Mouse (Mus musculus): ENCODE results near the gene Myoz2. TPM values are rescaled to one million over a fixed set of nuclear protein-coding genes. Genes with fewer than 3 reads are reported as not detected.
A peak's percentile ranks its signal among the peaks of the same experiment; 100 is the strongest.

Gene Myoz2
- 0.09 TPM in 1 of 2 replicates, not detected in the other for polyA plus RNA-seq (2015; fragmentation: Nextera tagmentation; extraction: Ambion mirVana)

- Histone ChIP-seq H3K9me3 (ENCODE audit: control insufficient read depth) (no peaks in the 10 kb centered on the region), H3K36me3 (ENCODE audit: control insufficient read depth, insufficient read depth) (no peaks in the 10 kb centered on the region), H3K4me1 (replicated peaks; ENCODE audit: control insufficient read depth, insufficient read depth, low read length) (no peaks in the 10 kb centered on the region), H3K9ac (ENCODE audit: low read depth, low read length) (no peak within 1 kb of the TSS), H3K27me3 (replicated peaks; ENCODE audit: control insufficient read depth, insufficient read depth, low read length) (no peaks in the 10 kb centered on the region), H3K27ac (ENCODE audit: low read depth, low read length) (0 out of 2 replicates have a peak within 1 kb of the TSS, but pooled peaks have one; percentile 5), H3K4me2 (replicated peaks; ENCODE audit: low read depth) (no peak within 1 kb of the TSS), H3K4me3 (ENCODE audit: low read depth, low read length) (no peak within 1 kb of the TSS)
- WGBS: 91% methylated on average over 7 of the region's 7 CpGs
- no peak for ATAC-seq
- no peak for TF ChIP-seq CTCF (IDR thresholded peaks at IDR 0.05; ENCODE audit: low read depth)
These were observed at the start of gene Myoz2 for GRCm38 (mm10) chr3:123034752-123035151. Gene Myoz2 (minus strand): TSS chr3:123035015.

GRCm38 (mm10) chr3:123081665-123082064, 46.9 kb upstream of the Myoz2 start:
- H3K4me3 ChIP-seq (ENCODE audit: low read depth, low read length): no peak overlapping the region
- no peak for TF ChIP-seq CTCF (IDR thresholded peaks at IDR 0.05; ENCODE audit: low read depth)
- no peak overlapping the region for H3K27ac ChIP-seq (ENCODE audit: low read depth, low read length)
- no peak overlapping the region for H3K9ac ChIP-seq (ENCODE audit: low read depth, low read length)
- 63% methylated on average over 3 of the region's 3 CpGs for WGBS
- no peak for ATAC-seq
- H3K4me2 ChIP-seq (replicated peaks; ENCODE audit: low read depth): no peak overlapping the region
- H3K27me3 ChIP-seq (replicated peaks; ENCODE audit: control insufficient read depth, insufficient read depth, low read length): no peaks in the 10 kb centered on the region
- H3K36me3 ChIP-seq (ENCODE audit: control insufficient read depth, insufficient read depth): no peaks in the 10 kb centered on the region
- no peaks in the 10 kb centered on the region for H3K4me1 ChIP-seq (replicated peaks; ENCODE audit: control insufficient read depth, insufficient read depth, low read length)
- no peaks in the 10 kb centered on the region for H3K9me3 ChIP-seq (ENCODE audit: control insufficient read depth)

- no peak for TF ChIP-seq CTCF (IDR thresholded peaks at IDR 0.05; ENCODE audit: low read depth)
- no peak overlapping the region for H3K27ac ChIP-seq (ENCODE audit: low read depth, low read length)
- no peak for ATAC-seq
- WGBS: 60% methylated on average over 7 of the region's 7 CpGs
- no peak overlapping the region for H3K9ac ChIP-seq (ENCODE audit: low read depth, low read length)
- no peaks in the 10 kb centered on the region for H3K36me3 ChIP-seq (ENCODE audit: control insufficient read depth, insufficient read depth)
- no peak overlapping the region for H3K4me3 ChIP-seq (ENCODE audit: low read depth, low read length)
- H3K4me1 ChIP-seq (replicated peaks; ENCODE audit: control insufficient read depth, insufficient read depth, low read length): no peaks in the 10 kb centered on the region
- H3K9me3 ChIP-seq (ENCODE audit: control insufficient read depth): no peaks in the 10 kb centered on the region
- H3K4me2 ChIP-seq (replicated peaks; ENCODE audit: low read depth): no peak overlapping the region
- no peaks in the 10 kb centered on the region for H3K27me3 ChIP-seq (replicated peaks; ENCODE audit: control insufficient read depth, insufficient read depth, low read length)
These were observed 46.1 kb upstream of the Myoz2 start for GRCm38 (mm10) chr3:123080943-123081342.

- TF ChIP-seq CTCF (IDR thresholded peaks at IDR 0.05; ENCODE audit: low read depth): no peak
- ATAC-seq: no peak
- Histone ChIP-seq H3K9me3 (ENCODE audit: control insufficient read depth) (no peaks in the 10 kb centered on the region), H3K27me3 (replicated peaks; ENCODE audit: control insufficient read depth, insufficient read depth, low read length) (no peaks in the 10 kb centered on the region), H3K27ac (ENCODE audit: low read depth, low read length) (no peak overlapping the region), H3K4me2 (replicated peaks; ENCODE audit: low read depth) (no peak overlapping the region), H3K4me1 (replicated peaks; ENCODE audit: control insufficient read depth, insufficient read depth, low read length) (no peaks in the 10 kb centered on the region), H3K9ac (ENCODE audit: low read depth, low read length) (no peak overlapping the region), H3K4me3 (ENCODE audit: low read depth, low read length) (no peak overlapping the region), H3K36me3 (ENCODE audit: control insufficient read depth, insufficient read depth) (no peaks in the 10 kb centered on the region; the same call in 1 of the 2 replicates)
- WGBS: 54% methylated on average over 19 of the region's 19 CpGs
These were observed 45.4 kb upstream of the Myoz2 start for GRCm38 (mm10) chr3:123080017-123080725.

- Histone ChIP-seq H3K27me3 (replicated peaks; ENCODE audit: control insufficient read depth, insufficient read depth, low read length) (no peaks in the 10 kb centered on the region), H3K9me3 (ENCODE audit: control insufficient read depth) (no peaks in the 10 kb centered on the region), H3K36me3 (ENCODE audit: control insufficient read depth, insufficient read depth) (no peaks in the 10 kb centered on the region; the same call in 1 of the 2 replicates), H3K4me1 (replicated peaks; ENCODE audit: control insufficient read depth, insufficient read depth, low read length) (0 out of 2 replicates have a peak, but pooled peaks cover 4% of the 10 kb centered on the region), H3K4me2 (replicated peaks; ENCODE audit: low read depth) (no peak overlapping the region), H3K9ac (ENCODE audit: low read depth, low read length) (no peak overlapping the region), H3K4me3 (ENCODE audit: low read depth, low read length) (no peak overlapping the region), H3K27ac (ENCODE audit: low read depth, low read length) (no peak overlapping the region)
- WGBS: 76% methylated on average over 3 of the region's 3 CpGs
- no peak for TF ChIP-seq CTCF (IDR thresholded peaks at IDR 0.05; ENCODE audit: low read depth)
- no peak for ATAC-seq
These were observed 40.9 kb upstream of the Myoz2 start for GRCm38 (mm10) chr3:123075759-123076158.

GRCm38 (mm10) chr3:123075034-123075433, 40.2 kb upstream of the Myoz2 start:
- Histone ChIP-seq H3K9ac (ENCODE audit: low read depth, low read length) (no peak overlapping the region), H3K4me3 (ENCODE audit: low read depth, low read length) (no peak overlapping the region), H3K4me2 (replicated peaks; ENCODE audit: low read depth) (no peak overlapping the region), H3K9me3 (ENCODE audit: control insufficient read depth) (no peaks in the 10 kb centered on the region), H3K4me1 (replicated peaks; ENCODE audit: control insufficient read depth, insufficient read depth, low read length) (0 out of 2 replicates have a peak, but pooled peaks cover 4% of the 10 kb centered on the region), H3K36me3 (ENCODE audit: control insufficient read depth, insufficient read depth) (no peaks in the 10 kb centered on the region; the same call in 1 of the 2 replicates), H3K27ac (ENCODE audit: low read depth, low read length) (no peak overlapping the region), H3K27me3 (replicated peaks; ENCODE audit: control insufficient read depth, insufficient read depth, low read length) (no peaks in the 10 kb centered on the region)
- peak; percentile 73 for ATAC-seq
- TF ChIP-seq CTCF (IDR thresholded peaks at IDR 0.05; ENCODE audit: low read depth): no peak
